Mouse (Mus musculus) ovary, postnatal 36 days (tissue): ENCODE measurements around the gene Cep112.

Source experiments
- DNase-seq: peaks from one replicate; pipeline ENCODE4 v3.0.0; 2022; ENCODE audit warnings: low spot score, mixed read lengths

Cep112 gene

DNA sequence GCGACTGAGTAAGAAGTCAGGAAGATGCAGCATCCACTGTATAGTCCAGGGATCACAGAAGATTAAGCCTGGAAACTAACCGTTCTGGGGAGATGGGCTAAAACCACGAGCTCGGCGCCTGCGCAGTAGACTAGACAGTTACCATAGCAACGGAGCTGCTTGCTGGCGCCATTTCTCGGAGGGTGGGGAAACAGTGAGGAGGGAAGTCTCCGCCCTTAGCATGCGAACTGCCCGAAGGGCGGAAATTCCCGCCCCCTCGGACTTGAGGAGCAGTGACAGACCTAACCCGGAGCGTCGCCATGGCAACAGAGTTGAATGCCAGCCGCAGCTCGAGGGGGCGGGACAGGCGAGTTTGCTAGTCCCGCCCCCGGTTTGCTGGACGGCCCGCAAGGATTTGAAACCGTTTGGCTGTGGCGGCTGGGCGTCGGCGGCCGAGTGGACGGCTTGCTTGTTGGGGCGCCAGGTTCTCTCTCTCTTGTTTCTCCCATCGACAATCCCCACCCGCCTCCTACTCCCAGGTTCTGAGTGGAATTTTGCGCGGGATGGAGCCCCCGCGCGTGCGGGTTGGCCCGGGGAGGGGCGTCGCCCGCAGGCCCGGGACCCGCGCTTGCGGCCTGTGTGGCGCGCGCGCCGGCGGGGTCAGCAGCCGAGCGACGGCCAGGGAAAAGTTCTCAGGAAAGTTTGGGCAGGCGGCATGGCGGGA lies at the start of gene Cep112:
Cep112 (plus strand) TSS at position 304 of the 703 bp plus-strand sequence.
- peak; percentile 95 for DNase-seq

DNA sequence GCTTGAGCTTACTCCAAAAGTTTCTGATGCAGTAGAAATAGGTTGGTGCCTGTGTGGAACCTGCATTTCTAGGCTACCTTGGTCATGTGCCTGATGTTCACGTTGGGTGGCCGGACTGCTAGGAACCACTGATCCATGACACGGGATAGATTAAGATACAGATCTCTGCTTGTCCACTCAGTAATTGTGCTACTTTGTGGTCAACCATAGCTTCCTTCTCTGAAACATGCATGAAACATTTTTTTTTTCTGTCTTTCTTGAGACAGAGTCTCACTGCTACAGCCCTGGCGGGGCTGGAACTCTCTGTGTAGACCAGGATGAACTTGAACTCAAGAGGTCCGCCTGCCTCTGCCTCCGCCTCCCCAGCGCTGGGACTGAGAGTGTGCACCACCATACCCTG lies 48.2 kb upstream of the Cep112 start:
- no peak for DNase-seq

DNA sequence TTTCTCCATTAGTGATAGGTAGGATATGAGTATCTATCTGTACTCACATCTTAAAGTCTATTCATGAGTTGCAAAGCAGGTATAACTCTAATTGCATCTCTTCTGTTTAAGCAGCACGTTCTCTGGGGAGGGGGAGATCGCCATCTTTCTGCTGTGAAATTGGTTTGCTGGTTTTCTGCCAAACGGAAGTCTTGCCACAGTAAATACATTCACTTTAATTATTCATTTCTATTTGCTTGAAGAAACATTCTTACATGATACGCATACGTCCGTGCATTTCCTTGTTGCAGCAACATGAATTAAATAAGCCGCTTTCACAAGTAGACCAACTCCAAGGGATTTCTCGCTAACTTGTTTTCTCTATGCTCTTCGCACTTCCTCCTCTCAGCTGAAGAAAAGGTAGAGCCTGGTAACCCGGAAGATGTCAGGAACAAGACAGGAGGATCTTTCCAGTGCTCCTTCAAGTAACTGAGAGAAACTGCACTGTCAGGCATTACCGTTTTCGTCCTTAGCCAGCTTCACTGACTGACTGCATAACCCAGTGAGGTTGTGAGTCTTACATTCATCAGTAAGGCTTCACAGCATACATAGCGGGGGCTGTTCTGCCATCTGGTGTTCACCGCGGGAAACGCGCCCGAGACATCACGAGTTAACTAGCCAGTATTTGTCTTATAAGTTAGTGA lies 47.2 kb upstream of the Cep112 start:
- peak; percentile 74 for DNase-seq

GRCm38 (mm10) chr11:108378363-108378751 lies 46.6 kb upstream of the Cep112 start:
- no peak for DNase-seq

- DNase-seq, result no peak
Observed at GRCm38 (mm10) chr11:108382664-108383063, 42.3 kb upstream of the Cep112 start.

DNA sequence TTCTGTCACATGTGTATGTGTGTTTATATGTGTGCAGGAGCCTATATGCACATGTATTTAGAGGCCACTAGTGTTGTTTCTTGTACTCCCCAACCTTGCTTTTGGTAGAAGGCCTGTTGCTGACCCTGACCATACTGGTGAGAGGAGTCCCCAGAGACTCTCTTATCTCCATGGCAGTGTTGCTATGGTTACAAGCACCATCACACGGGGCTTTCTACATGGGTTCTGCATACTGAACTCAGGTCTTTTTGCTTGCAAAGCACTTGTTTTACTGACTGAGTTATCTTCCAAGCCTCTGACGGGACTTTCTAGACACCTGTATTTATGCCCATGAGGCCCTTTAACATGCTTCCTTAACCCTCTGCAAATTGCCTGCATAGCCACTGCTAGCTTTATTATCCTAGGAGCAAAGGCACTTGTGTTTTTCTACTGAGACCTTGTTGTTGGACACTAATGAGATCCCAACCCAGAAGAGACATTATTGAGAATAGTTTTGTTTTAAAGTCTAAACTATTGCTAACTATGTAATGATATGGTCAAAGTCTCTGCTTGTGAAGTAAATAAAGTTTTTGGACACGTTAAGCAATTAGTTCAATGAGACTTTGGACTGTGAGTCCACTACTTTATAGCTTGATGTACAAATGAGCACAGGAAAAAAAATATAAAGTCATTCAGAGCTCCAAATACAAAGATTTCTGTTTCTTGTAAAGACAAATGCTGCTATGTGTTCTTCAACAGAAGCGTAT lies 39.9 kb upstream of the Cep112 start:
- DNase-seq, result no peak

- DNase-seq, result no peak
Observed at GRCm38 (mm10) chr11:108385666-108386024, 39.3 kb upstream of the Cep112 start.

GRCm38 (mm10) chr11:108395061-108395460 lies 29.9 kb upstream of the Cep112 start:
- no peak for DNase-seq

DNA sequence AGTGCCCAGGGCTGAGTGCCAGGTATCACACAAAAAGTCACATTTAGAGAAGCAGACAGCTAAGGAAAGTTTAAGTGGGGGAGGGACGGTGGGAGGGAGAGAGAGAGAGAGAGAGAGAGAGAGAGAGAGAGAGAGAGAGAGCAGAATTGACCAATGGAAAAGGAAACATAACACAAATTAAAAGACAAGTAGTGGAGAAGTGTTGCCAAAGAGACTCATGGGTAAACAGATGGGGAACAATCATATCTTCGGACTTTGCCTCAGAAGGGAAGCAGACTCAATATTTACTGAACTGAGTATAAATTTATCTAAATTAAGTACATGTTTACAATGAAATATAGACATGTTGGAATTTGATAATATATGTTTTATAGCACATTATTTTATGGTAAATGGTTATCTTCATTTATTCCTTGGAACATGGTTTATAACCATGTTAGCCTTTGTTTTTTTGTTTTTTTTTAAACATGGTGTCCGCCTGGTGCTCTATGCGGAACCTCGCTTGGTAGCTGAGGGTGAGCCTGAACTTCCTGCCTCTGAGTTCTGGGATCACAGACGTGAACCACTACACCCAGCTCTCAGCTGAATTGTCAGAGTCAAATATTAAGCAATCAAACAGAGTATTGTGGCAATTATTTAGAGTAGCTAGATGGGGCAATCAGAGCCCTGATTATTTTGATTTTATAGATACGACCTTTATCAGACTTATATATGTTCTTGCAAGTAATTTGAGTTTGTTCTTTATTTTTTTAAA lies 28.7 kb upstream of the Cep112 start:
- no peak for DNase-seq

GRCm38 (mm10) chr11:108409876-108410644 lies 14.9 kb upstream of the Cep112 start:
- no peak for DNase-seq

- DNase-seq, result no peak
Observed at GRCm38 (mm10) chr11:108416360-108416759, 8.6 kb upstream of the Cep112 start.

GRCm38 (mm10) chr11:108418540-108418939 lies 6.5 kb upstream of the Cep112 start:
- no peak for DNase-seq

DNA sequence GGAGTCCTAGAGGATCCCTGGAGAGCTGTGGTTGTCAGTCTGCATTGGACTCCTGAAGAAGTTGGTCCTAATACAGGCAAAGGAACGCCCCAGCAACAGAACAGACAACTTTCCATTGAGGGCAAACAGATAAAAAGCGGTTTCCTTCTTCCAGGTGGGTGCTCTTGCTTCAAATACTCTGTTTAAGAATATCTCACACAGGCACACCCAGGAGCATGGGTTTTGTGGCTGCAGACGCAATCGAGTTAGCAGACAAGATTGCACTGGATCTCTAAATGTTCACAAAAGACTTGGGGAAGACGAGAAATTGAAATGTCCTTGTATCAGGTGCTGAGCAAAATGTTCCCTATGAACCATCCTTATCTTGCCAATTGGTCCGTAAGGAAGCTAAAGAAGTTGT lies 5.8 kb upstream of the Cep112 start:
- DNase-seq, result no peak

GRCm38 (mm10) chr11:108420751-108421150 lies 4.2 kb upstream of the Cep112 start:
- no peak for DNase-seq

DNA sequence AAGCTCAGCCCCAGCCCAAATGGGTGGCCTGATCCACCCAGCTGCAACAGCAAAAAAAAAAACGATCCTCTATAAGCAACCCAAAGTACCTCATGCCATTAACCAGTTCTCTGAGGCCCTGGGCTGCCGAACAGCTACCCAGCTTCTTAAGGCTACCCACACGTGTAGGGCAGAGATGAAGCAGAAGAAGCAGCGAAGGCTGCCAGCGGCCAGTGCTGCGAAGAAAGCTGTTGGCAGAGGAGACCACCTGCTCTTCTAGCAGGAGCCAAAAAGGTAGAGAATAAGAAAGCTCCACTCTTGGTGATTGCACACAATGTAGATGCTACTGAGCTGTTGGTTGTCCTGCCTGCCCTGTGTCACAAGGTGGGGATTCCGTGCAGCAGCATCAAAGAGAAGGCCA lies 1.8 kb upstream of the Cep112 start:
- DNase-seq, result no peak

GRCm38 (mm10) chr11:108424111-108424510 lies 881 bp upstream of the Cep112 start:
- no peak for DNase-seq

DNA sequence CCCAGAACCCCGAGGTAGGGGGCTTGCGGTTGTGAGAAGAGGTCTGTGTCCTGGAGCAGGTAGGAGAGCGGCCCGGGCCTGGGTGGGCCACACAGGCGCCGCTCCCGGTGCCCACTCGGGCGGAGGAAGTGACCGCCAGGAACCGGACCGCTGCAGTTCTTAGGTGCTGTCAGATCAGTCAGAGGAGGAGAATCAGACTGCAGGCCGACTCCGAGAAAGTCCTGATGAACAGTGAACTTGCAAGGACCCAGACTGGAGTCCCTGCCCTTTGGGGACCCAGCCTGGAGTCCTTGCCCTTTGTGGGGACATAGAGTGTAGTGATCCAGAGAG lies 565 bp downstream of the Cep112 start:
- DNase-seq, result no peak

DNA sequence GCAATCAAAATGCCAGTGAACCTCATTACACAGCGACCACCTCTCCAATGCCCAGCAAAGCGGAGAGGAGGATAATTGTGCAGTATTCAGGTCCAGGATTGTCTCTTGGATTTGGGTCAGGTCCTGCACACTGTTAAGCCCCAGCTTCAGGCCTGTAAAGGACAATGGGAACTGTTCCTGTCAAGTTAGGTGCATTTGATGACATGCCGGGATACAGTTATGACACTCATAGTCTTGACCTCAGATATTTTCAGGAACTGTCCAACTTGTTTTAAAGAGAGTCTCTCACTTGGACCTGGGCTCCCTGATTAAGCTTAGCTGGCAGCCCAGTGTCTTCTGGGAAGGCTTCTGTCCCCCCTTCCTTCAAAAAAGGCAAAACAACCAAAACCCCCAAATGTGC lies 1.1 kb downstream of the Cep112 start:
- DNase-seq, result no peak

- DNase-seq, result no peak
Observed at GRCm38 (mm10) chr11:108427191-108427590, 2.2 kb downstream of the Cep112 start.

DNA sequence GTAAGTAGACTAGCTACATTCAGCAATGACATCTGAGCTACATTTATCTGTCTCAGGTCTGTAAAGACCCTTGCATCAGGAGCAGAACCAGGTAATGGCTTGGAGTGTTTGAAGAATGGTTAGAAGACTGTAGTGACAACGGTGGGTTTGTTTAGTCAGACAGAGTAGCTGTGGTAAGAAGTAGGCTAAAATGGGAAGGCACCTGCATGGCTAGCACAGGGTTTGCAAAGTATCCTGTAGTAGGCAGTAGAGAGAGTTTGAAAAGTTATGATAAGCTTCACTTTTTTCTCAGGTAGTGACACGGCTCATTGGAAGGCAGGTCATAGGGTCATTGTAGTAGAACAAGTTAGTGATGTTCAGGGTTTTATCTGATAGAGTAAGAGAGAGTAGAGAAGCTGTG lies 4.1 kb downstream of the Cep112 start:
- DNase-seq, result no peak

DNA sequence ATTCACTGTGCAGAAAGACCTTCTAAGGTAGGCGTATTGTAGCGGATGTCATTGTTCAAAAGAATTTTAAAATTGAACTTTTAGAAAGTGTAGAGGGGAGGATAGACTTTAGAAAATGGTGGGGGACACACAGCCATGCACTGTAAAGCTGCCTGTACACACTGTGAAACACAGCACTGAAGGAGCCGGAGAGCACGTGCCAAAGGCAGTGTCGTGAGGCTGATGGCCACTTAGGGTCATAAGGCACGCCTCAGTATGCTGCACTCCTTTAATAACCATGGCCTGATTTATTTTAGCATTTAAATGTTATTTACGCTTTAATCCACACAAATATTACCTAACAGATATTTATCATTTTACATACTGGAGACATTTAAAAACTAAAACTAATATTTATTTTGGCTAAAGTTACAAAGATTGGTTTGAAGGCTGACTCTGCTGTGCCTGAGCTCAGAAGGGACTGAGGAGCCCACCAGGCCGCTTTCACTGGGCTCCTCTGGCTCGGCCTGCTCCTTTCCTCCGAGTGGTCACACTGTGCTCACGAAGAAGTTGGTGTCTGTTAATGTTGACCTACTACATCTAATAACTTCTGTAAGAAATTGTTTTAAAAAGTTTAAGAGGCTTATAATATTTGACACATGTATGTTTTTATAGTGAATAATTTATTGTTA lies 19.0 kb downstream of the Cep112 start:
- DNase-seq, result no peak
